Mouse (Mus musculus): Measurements from ENCODE around the gene Rps28. TPM values are rescaled to one million over a fixed set of nuclear protein-coding genes. Genes with fewer than 3 reads are reported as not detected.

Gene Rps28
- total and polyA plus RNA-seq, 2 experiments from 2014 or later = 348 to 564 TPM

DNA sequence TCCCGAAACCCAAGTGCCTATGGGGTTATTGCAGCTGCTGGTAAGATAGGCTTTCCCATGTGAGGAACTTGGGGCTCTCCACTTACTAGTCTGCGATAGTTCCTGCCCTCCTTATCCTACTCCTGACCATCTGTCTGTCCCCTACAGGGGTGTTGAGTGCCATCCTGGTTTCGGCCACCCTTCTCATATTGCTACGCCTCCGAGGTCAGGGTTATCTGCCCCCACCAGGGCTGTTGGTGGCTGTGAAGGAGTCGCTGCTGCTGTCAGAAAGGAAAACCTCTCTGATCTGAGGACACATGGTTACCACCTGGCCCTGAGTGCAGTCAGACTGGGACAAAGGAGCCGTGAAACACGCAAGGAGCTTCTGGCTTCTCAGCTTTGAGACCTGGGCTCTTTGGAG, 23.8 kb upstream of the Rps28 start:
- DNase-seq (ENCODE audit: low spot score) (no peak), ATAC-seq (ENCODE audit: low FRiP score) (no peak)
- 93% methylated on average over 8 of the region's 8 CpGs for WGBS
- Histone ChIP-seq H3K4me3 (ENCODE audit: low read depth, low read length) (no peak overlapping the region), H3K27ac (ENCODE audit: low read depth, low read length) (no peak overlapping the region), H3K9me3 (ENCODE audit: low read length) (no peaks in the 10 kb centered on the region), H3K4me1 (ENCODE audit: insufficient read depth, low read length) (peaks cover 8% of the 10 kb centered on the region), H3K27me3 (ENCODE audit: insufficient read depth, low read length) (no peaks in the 10 kb centered on the region), H3K36me3 (ENCODE audit: insufficient read depth, low read length) (peaks cover 14% of the 10 kb centered on the region), H3K9ac (replicated peaks; ENCODE audit: low read length, poor library complexity, severe bottlenecking) (no peak overlapping the region), H3K4me2 (ENCODE audit: low read depth, low read length, poor library complexity, severe bottlenecking) (no peak overlapping the region)
- no peak for TF ChIP-seq CTCF (IDR thresholded peaks at IDR 0.05)

DNA sequence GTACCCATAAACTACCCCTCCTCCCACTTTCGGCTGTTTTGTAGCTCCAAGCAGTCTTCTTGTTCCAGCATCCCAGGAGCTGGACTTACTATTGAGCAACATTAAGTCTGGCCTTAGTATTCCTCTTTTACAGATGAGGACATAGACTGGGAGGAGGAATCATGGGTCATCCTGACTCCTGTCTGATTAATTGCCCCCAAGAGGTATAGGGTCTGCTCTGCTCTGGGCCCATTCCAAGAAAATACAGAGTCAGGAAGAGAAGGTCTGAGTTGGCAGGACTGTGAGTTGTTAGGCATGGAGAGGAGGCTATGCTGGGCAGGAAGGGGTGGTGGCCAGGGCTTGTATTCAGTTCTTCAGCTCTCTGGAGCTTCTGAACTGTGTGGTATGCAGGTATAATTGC, 19.8 kb upstream of the Rps28 start:
- 80% methylated on average over 1 of the region's 1 CpGs for WGBS
- H3K4me3 ChIP-seq (ENCODE audit: low read depth, low read length) = peak overlapping the region; percentile 85
- no peak for TF ChIP-seq CTCF (IDR thresholded peaks at IDR 0.05)
- no peak overlapping the region for H3K27ac ChIP-seq (ENCODE audit: low read depth, low read length)
- H3K4me1 ChIP-seq (ENCODE audit: insufficient read depth, low read length) = peaks cover 8% of the 10 kb centered on the region
- DNase-seq (ENCODE audit: low spot score) (no peak), ATAC-seq (ENCODE audit: low FRiP score) (no peak)
- no peaks in the 10 kb centered on the region for H3K9me3 ChIP-seq (ENCODE audit: low read length)
- peak overlapping the region; percentile 81 for H3K4me2 ChIP-seq (ENCODE audit: low read depth, low read length, poor library complexity, severe bottlenecking)
- no peaks in the 10 kb centered on the region for H3K27me3 ChIP-seq (ENCODE audit: insufficient read depth, low read length)
- H3K36me3 ChIP-seq (ENCODE audit: insufficient read depth, low read length) = peaks cover 15% of the 10 kb centered on the region
- 0 out of 2 replicates have a peak overlapping the region, but pooled peaks have one; percentile 77 for H3K9ac ChIP-seq (replicated peaks; ENCODE audit: low read length, poor library complexity, severe bottlenecking)

DNA sequence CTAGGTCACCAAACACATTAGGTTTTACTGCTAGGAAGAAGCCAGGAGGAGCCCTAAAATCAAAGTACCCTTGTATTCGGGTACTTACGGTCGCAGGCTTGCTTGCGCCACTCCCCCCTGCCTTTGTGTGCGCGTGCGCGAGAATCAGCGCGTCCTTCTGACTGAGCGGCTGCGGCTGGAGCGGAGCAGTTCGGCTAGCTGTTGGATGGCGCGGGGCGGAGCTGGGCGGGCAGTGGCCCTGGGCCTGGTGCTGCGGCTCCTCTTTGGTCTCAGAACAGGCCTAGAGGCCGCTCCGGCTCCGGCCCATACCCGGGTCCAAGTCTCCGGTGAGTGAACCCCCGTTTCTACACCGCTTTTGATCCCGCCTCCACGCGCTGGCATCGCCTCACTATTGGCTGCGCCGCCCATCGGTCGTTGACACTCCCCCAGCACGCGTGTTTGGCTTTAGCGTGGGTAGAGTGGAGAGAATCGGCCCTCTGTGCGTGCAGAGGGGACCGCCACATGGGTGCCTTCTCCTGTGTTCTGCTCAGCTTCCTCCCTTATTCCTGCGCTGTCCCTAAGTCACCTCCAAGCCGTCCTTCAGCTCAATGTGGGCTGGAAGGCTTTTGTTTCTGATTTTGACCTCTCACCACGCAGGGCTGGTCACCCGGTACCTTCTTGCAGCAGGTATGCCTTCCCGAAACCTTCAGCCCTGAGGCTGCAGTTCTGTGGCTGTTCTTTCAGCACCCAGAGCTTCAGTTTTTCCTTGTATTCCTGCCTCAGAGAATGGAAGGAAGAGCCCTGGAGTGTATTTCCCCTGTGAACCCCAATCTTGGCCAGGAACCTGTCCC, 18.8 kb upstream of the Rps28 start, which contains the start of gene Cd320:
Gene Cd320, plus strand, starts transcription at position 126 of the 830 bp plus-strand sequence.
- under 1% methylated on average over 44 of the region's 45 CpGs for WGBS
- DNase-seq (ENCODE audit: low spot score) (peak; percentile 93), ATAC-seq (ENCODE audit: low FRiP score) (peak; percentile 94)
- peak within 1 kb of the TSS; percentile 77 for H3K27ac ChIP-seq (ENCODE audit: low read depth, low read length)
- H3K36me3 ChIP-seq (ENCODE audit: insufficient read depth, low read length) = peaks cover 11% of the 10 kb centered on the region
- peak within 1 kb of the TSS; percentile 77 for H3K9ac ChIP-seq (replicated peaks; ENCODE audit: low read length, poor library complexity, severe bottlenecking)
- H3K27me3 ChIP-seq (ENCODE audit: insufficient read depth, low read length) = no peaks in the 10 kb centered on the region
- H3K4me1 ChIP-seq (ENCODE audit: insufficient read depth, low read length) = peaks cover 8% of the 10 kb centered on the region
- peak within 1 kb of the TSS; percentile 81 for H3K4me2 ChIP-seq (ENCODE audit: low read depth, low read length, poor library complexity, severe bottlenecking)
- no peaks in the 10 kb centered on the region for H3K9me3 ChIP-seq (ENCODE audit: low read length)
- H3K4me3 ChIP-seq (ENCODE audit: low read depth, low read length) = peak within 1 kb of the TSS; percentile 85
- TF ChIP-seq CTCF (IDR thresholded peaks at IDR 0.05) = peak; percentile 35

DNA sequence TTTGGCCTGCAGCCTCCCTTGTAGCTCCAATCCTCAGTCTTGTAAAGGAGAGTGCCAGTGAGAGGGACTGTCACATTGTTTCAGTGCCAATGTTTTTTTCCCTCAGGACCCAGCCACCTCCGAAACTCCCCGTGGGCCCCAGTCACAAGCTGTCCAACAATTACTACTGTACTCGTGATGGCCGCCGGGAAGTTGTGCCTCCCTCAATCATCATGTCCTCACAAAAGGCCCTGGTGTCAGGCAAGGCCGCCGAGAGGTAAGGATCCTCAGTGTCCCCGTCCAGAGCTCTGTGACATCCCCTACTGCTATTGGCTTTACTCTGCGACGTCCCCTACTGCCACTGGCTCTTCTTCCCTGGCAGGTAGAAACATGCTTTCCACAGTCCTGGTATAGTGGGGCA, 5.2 kb upstream of the Rps28 start:
- Histone ChIP-seq H3K27me3 (ENCODE audit: insufficient read depth, low read length) (no peaks in the 10 kb centered on the region), H3K4me1 (ENCODE audit: insufficient read depth, low read length) (peaks cover 7% of the 10 kb centered on the region; the same call in 1 of the 2 replicates), H3K9ac (replicated peaks; ENCODE audit: low read length, poor library complexity, severe bottlenecking) (no peak overlapping the region), H3K4me2 (ENCODE audit: low read depth, low read length, poor library complexity, severe bottlenecking) (no peak overlapping the region), H3K9me3 (ENCODE audit: low read length) (no peaks in the 10 kb centered on the region), H3K4me3 (ENCODE audit: low read depth, low read length) (no peak overlapping the region), H3K27ac (ENCODE audit: low read depth, low read length) (no peak overlapping the region), H3K36me3 (ENCODE audit: insufficient read depth, low read length) (peaks cover 28% of the 10 kb centered on the region)
- ATAC-seq (ENCODE audit: low FRiP score) = no peak
- WGBS = 88% methylated on average over 10 of the region's 10 CpGs
- no peak for DNase-seq (ENCODE audit: low spot score)
- no peak for TF ChIP-seq CTCF (IDR thresholded peaks at IDR 0.05)

DNA sequence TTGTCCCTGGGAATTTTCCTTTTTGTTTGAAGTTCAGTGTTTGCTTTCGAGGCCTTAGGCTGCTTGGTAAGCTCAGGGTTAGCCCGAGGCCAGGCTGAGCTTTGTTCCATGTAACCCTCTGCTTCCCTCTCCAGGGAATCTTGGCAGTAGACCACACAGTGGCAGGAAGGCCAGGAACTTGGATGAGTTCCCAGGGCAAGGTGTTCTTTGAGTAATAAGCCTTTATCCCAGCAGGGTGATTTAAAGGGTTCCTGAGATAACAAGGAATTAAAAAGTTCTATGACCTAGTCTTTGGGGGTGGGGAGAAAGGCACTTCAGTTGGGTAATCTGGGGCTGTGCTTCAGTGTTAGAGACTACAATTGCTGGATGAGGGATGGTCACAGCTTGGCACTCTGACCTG, 4.5 kb upstream of the Rps28 start:
- H3K9ac ChIP-seq (replicated peaks; ENCODE audit: low read length, poor library complexity, severe bottlenecking) = no peak overlapping the region
- peaks cover 21% of the 10 kb centered on the region for H3K36me3 ChIP-seq (ENCODE audit: insufficient read depth, low read length)
- H3K27me3 ChIP-seq (ENCODE audit: insufficient read depth, low read length) = no peaks in the 10 kb centered on the region
- no peaks in the 10 kb centered on the region for H3K9me3 ChIP-seq (ENCODE audit: low read length)
- no peak for TF ChIP-seq CTCF (IDR thresholded peaks at IDR 0.05)
- no peak overlapping the region for H3K4me3 ChIP-seq (ENCODE audit: low read depth, low read length)
- no peak overlapping the region for H3K4me2 ChIP-seq (ENCODE audit: low read depth, low read length, poor library complexity, severe bottlenecking)
- 56% methylated on average over 2 of the region's 2 CpGs for WGBS
- H3K27ac ChIP-seq (ENCODE audit: low read depth, low read length) = no peak overlapping the region
- H3K4me1 ChIP-seq (ENCODE audit: insufficient read depth, low read length) = peaks cover 7% of the 10 kb centered on the region; the same call in 1 of the 2 replicates
- no peak for DNase-seq (ENCODE audit: low spot score)
- no peak for ATAC-seq (ENCODE audit: low FRiP score)

DNA sequence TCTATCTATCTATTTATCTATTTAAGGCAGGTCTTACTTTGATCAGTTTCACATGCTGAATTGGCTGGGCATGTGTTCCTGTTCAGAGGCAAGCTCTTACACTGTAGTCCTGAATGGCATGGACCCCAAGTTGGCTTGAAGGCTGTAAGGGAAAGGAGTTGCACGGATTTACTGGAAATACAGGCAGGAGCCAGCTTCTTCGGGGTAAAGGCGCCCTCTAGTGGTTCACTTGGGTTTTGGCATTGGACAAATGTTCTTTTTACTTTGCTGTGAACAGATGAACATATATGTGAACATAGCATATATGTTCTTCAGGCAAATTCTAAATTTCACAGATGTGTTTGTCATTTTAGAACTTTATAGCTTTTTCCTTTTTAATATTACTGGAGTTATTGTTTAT, 2.5 kb upstream of the Rps28 start:
- TF ChIP-seq CTCF (IDR thresholded peaks at IDR 0.05) = peak; percentile 96
- H3K4me3 ChIP-seq (ENCODE audit: low read depth, low read length) = no peak overlapping the region
- DNase-seq (ENCODE audit: low spot score) = peak; percentile 83
- no peaks in the 10 kb centered on the region for H3K9me3 ChIP-seq (ENCODE audit: low read length)
- peaks cover 18% of the 10 kb centered on the region; the same call in 1 of the 2 replicates for H3K4me1 ChIP-seq (ENCODE audit: insufficient read depth, low read length)
- WGBS = 0% methylated on average over 3 of the region's 3 CpGs
- H3K36me3 ChIP-seq (ENCODE audit: insufficient read depth, low read length) = peaks cover 19% of the 10 kb centered on the region
- H3K9ac ChIP-seq (replicated peaks; ENCODE audit: low read length, poor library complexity, severe bottlenecking) = no peak overlapping the region
- ATAC-seq (ENCODE audit: low FRiP score) = no peak
- no peaks in the 10 kb centered on the region for H3K27me3 ChIP-seq (ENCODE audit: insufficient read depth, low read length)
- no peak overlapping the region for H3K27ac ChIP-seq (ENCODE audit: low read depth, low read length)
- no peak overlapping the region for H3K4me2 ChIP-seq (ENCODE audit: low read depth, low read length, poor library complexity, severe bottlenecking)
